Mouse (Mus musculus) CH12.LX (cell line): ENCODE measurements around the gene Ano8. TPM values are rescaled to one million over a fixed set of nuclear protein-coding genes. Genes with fewer than 3 reads are reported as not detected.

Source experiments
- DNase-seq: peaks from one replicate; pipeline ENCODE4 v3.0.0-alpha.2; 2013; ENCODE audit errors: extremely low read depth
- H3K27ac ChIP-seq: 2 replicates; pipeline ENCODE4 v1.5.1; 2012; ENCODE audit warnings: low read depth, mild to moderate bottlenecking, control low read depth, moderate library complexity; ENCODE audit not compliant: insufficient read depth
- H3K27me3 ChIP-seq: replicated peaks from 2 replicates; pipeline ENCODE3; 2012; ENCODE audit warnings: inconsistent platforms
- H3K36me3 ChIP-seq, 2 experiments: replicated peaks in 1 of 2; 2 replicates each; pipeline versions ENCODE3 to v1.6.1; 2012; ENCODE audit warnings: inconsistent platforms in 1 of 2, low read length in 1 of 2, mild to moderate bottlenecking in 1 of 2, mixed read lengths in 1 of 2, moderate library complexity in 1 of 2; ENCODE audit not compliant: control insufficient read depth in 1 of 2, insufficient read depth in 1 of 2
- H3K4me1 ChIP-seq, 2 experiments: 2 replicates each; pipeline ENCODE4 v1.6.1; 2012; ENCODE audit warnings: inconsistent platforms in 1 of 2, moderate library complexity in 1 of 2; ENCODE audit not compliant: insufficient read depth in 2 of 2, control insufficient read depth in 1 of 2
- H3K4me2 ChIP-seq: 2 replicates; pipeline ENCODE4 v1.6.1; 2012; ENCODE audit warnings: low read depth, mild to moderate bottlenecking, control low read depth; ENCODE audit not compliant: poor library complexity, insufficient read depth, severe bottlenecking
- H3K4me3 ChIP-seq, 3 experiments: fragments of 150-350 bp in 1 of 3; sonication (generic) in 1 of 3; replicated peaks in 1 of 3; 2 replicates each; pipeline versions ENCODE3 to v1.5.1; 2011 to 2012; ENCODE audit warnings: low read depth in 2 of 3, low read length in 2 of 3, mild to moderate bottlenecking in 2 of 3, moderate library complexity in 2 of 3, control low read depth in 1 of 3, improper control_type of control experiment in 1 of 3, inconsistent platforms in 1 of 3, mixed read lengths in 1 of 3; ENCODE audit not compliant: poor library complexity in 1 of 3
- H3K79me2 ChIP-seq: replicated peaks from 2 replicates; pipeline ENCODE4 v1.6.1; 2012; ENCODE audit warnings: mild to moderate bottlenecking, moderate library complexity; ENCODE audit not compliant: control insufficient read depth, poor library complexity, insufficient read depth, severe bottlenecking; ENCODE audit errors: extremely low read depth
- H3K9ac ChIP-seq: 2 replicates; pipeline ENCODE4 v1.6.1; 2012; ENCODE audit warnings: low read depth, mild to moderate bottlenecking, control low read depth, moderate library complexity; ENCODE audit not compliant: insufficient read depth
- H3K9me3 ChIP-seq: replicated peaks from 2 replicates; pipeline ENCODE3; 2012; ENCODE audit warnings: low read length, inconsistent platforms, mixed read lengths
- CHD2 ChIP-seq: IDR thresholded peaks from 2 replicates; pipeline ENCODE4 v1.6.1; 2011; ENCODE audit warnings: low read length, improper control_type of control experiment
- ELF1 ChIP-seq: IDR thresholded peaks from 2 replicates; pipeline ENCODE4 v1.6.1; 2014; ENCODE audit warnings: low read depth, mild to moderate bottlenecking, inconsistent platforms, low read length, improper control_type of control experiment
- HCFC1 ChIP-seq: IDR thresholded peaks from 2 replicates; pipeline ENCODE4 v1.6.1; 2012; ENCODE audit warnings: low read depth, mild to moderate bottlenecking, inconsistent platforms, low read length, improper control_type of control experiment
- JUN ChIP-seq: IDR thresholded peaks from 2 replicates; pipeline ENCODE4 v1.6.1; 2011; ENCODE audit warnings: low read depth, mild to moderate bottlenecking, low read length, improper control_type of control experiment, moderate library complexity; ENCODE audit not compliant: insufficient read depth
- JUND ChIP-seq: conservative IDR thresholded peaks from 2 replicates; pipeline ENCODE4 v1.6.1; 2011; ENCODE audit warnings: low read depth, low read length, improper control_type of control experiment
- MAFK ChIP-seq: IDR thresholded peaks from 2 replicates; pipeline ENCODE4 v1.6.1; 2011; ENCODE audit warnings: low read length, improper control_type of control experiment; ENCODE audit not compliant: insufficient replicate concordance
- MAX ChIP-seq: IDR thresholded peaks from 2 replicates; pipeline ENCODE4 v1.6.1; 2011; ENCODE audit warnings: low read length, improper control_type of control experiment
- MAZ ChIP-seq: IDR thresholded peaks from 2 replicates; pipeline ENCODE4 v1.6.1; 2012; ENCODE audit warnings: low read depth, mild to moderate bottlenecking, inconsistent platforms, low read length, improper control_type of control experiment, moderate library complexity
- MEF2A ChIP-seq: IDR thresholded peaks from 2 replicates; pipeline ENCODE4 v1.6.1; 2014; ENCODE audit warnings: low read depth, mild to moderate bottlenecking, inconsistent platforms, low read length, improper control_type of control experiment, borderline replicate concordance
- MXI1 ChIP-seq: IDR thresholded peaks from 2 replicates; pipeline ENCODE4 v1.6.1; 2011; ENCODE audit warnings: mild to moderate bottlenecking, low read depth, low read length, improper control_type of control experiment
- MYC ChIP-seq: IDR thresholded peaks from 2 replicates; pipeline ENCODE4 v1.6.1; 2011; ENCODE audit warnings: low read depth, mild to moderate bottlenecking, improper control_type of control experiment, low read length
- NELFE ChIP-seq: IDR thresholded peaks from 2 replicates; pipeline ENCODE4 v1.6.1; 2011; ENCODE audit warnings: low read depth, low read length, improper control_type of control experiment
- POLR2A ChIP-seq: IDR thresholded peaks from 2 replicates; pipeline ENCODE4 v1.6.1; 2011; ENCODE audit warnings: low read depth, mild to moderate bottlenecking, improper control_type of control experiment, low read length
- RAD21 ChIP-seq: IDR thresholded peaks from 2 replicates; pipeline ENCODE4 v1.6.1; 2011; ENCODE audit warnings: low read depth, mild to moderate bottlenecking, low read length, improper control_type of control experiment, moderate library complexity
- SMC3 ChIP-seq: IDR thresholded peaks from 2 replicates; pipeline ENCODE4 v1.6.1; 2011; ENCODE audit warnings: low read depth, low read length, improper control_type of control experiment
- TCF12 ChIP-seq: IDR thresholded peaks from 2 replicates; pipeline ENCODE4 v1.6.1; 2014; ENCODE audit warnings: low read depth, mild to moderate bottlenecking, inconsistent platforms, low read length, improper control_type of control experiment
- USF2 ChIP-seq: conservative IDR thresholded peaks from 2 replicates; pipeline ENCODE4 v1.6.1; 2011; ENCODE audit warnings: low read depth, low read length, improper control_type of control experiment
- ZKSCAN1 ChIP-seq: IDR thresholded peaks from 2 replicates; pipeline ENCODE4 v1.6.1; 2012; ENCODE audit warnings: low read depth, inconsistent platforms, low read length, improper control_type of control experiment, borderline replicate concordance
- dilution Hi-C: fragments of 300-500 bp; cut with MboI; formaldehyde crosslinking; loops from 2 replicates; pipeline ENCODE4 v1.14.3; 2020; ENCODE audit warnings: low sequenced_read_pairs; ENCODE audit not compliant: extremely low pct_unique_long_range_greater_than_20kb, extremely low pct_ligation_motif_present
- in situ Hi-C: fragments of 300-500 bp; cut with MboI; formaldehyde crosslinking; loops from 3 replicates; pipeline ENCODE4 v1.14.3; 2019; ENCODE audit warnings: low sequenced_read_pairs, low pct_ligation_motif_present, low pct_unique_long_range_greater_than_20kb, mixed read lengths
- polyA plus RNA-seq: library from polyadenylated mRNA; unstranded; fragments of >175 nt; gene quantifications from 2 replicates; pipeline ENCODE4 v1.2.1, GENCODE M21; 2012; ENCODE audit warnings: low read depth; ENCODE audit not compliant: insufficient read length
- total RNA-seq, 2 experiments: library from RNA; depleted of rRNA; stranded (reverse); fragments of 300-350 nt in 1 of 2; fragments of >200 nt in 1 of 2; gene quantifications; 2 replicates each; pipeline ENCODE4 v1.2.3; 2012 to 2014

Ano8 gene
- total and polyA plus RNA-seq, 3 experiments = 1.8 to 6.7 (median 1.9) TPM

- dilution Hi-C loops = no loop called here
- Histone ChIP-seq H3K4me1 (peaks cover 12 to 26% of the 10 kb centered on the region in 2 experiments), H3K79me2 (no peaks in the 10 kb centered on the region)
- no peak for TF ChIP-seq NELFE
- TF ChIP-seq SMC3 = no peak
- no peak for TF ChIP-seq RAD21
- TF ChIP-seq JUND = no peak
- TF ChIP-seq MEF2A = no peak
- no peak for TF ChIP-seq JUN
- no peak for TF ChIP-seq HCFC1
- TF ChIP-seq MYC = no peak
- TF ChIP-seq, all 38 proteins: peak for 0
- DNase-seq = no peak
- Histone ChIP-seq H3K4me3 (peak overlapping the region in 1 of 3 experiments; percentile 10), H3K27me3 (no peaks in the 10 kb centered on the region), H3K4me2 (no peak overlapping the region; the same call in 1 of the 2 replicates), H3K9ac (no peak overlapping the region), H3K9me3 (peaks cover 16% of the 10 kb centered on the region), H3K36me3 (peaks cover 0 to 1% of the 10 kb centered on the region in 2 experiments), H3K27ac (peak overlapping the region; percentile 62; the same call in 1 of the 2 replicates)
- in situ Hi-C loops = no loop called here
Observed at GRCm38 (mm10) chr8:71451777-71452176, 34.0 kb downstream of the Ano8 start.

DNA sequence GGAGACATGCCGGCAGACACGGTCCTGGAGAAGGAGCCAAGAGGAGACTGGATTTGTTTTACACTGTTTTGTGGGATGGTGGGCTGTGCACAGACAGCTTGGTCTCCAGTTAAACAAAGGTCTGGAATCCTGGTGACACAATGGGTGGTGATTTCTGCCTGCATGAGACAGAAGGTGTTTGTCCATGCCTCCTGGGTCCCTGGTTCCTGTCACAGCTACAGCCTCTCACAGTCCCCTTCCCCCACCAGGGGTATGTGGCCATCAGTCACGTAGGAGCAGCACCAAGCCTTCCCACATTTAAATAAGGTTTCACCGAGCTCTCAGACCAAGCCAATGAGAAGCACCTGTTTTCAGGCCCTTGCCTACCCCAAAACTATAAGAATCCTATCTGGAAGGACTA, 34.4 kb downstream of the Ano8 start:
- Histone ChIP-seq H3K4me1 (peaks cover 12 to 25% of the 10 kb centered on the region in 2 experiments), H3K27ac (no peak overlapping the region), H3K79me2 (no peaks in the 10 kb centered on the region), H3K9me3 (peaks cover 18% of the 10 kb centered on the region), H3K4me2 (no peak overlapping the region), H3K4me3 (no peak overlapping the region), H3K27me3 (no peaks in the 10 kb centered on the region), H3K36me3 (no peaks in the 10 kb centered on the region), H3K9ac (no peak overlapping the region)
- in situ Hi-C loops (no loop called here), dilution Hi-C loops (no loop called here)
- no peak for DNase-seq
- TF ChIP-seq ZKSCAN1 (no peak), CHD2 (peak; percentile 33; the same call in 1 of the 2 replicates), ELF1 (no peak), MXI1 (no peak), MYC (no peak), MAFK (no peak), POLR2A (no peak)

DNA sequence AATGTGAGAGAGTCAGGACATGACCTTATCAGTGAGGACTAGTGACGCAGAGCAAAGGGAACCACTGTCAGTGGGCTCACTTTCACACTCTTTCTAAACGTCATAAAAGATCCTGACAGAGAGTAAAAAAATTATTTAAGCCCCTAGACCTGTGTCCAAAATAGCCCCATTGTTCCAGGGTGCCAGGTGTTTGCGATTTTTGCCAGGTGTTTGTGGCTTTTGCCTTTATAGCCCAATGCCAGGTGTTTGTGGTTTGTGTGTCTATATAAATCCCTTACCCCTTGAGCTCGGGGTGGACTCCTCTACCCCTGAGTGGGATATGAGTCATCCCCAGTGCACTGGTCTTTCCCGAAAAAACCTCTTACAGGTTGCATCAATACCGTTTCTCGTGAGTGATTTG, 40.7 kb downstream of the Ano8 start:
- TF ChIP-seq TCF12 (0 out of 2 replicates have a peak, but pooled peaks have one; percentile 19), USF2 (no peak), MAX (no peak), MAZ (no peak)
- Histone ChIP-seq H3K27me3 (no peaks in the 10 kb centered on the region), H3K79me2 (no peaks in the 10 kb centered on the region), H3K9me3 (peaks cover 24% of the 10 kb centered on the region), H3K4me3 (no peak overlapping the region), H3K27ac (no peak overlapping the region), H3K4me2 (no peak overlapping the region), H3K9ac (no peak overlapping the region), H3K36me3 (no peaks in the 10 kb centered on the region), H3K4me1 (peaks cover 0 to 3% of the 10 kb centered on the region in 2 experiments; a peak in 1 of 4 replicates)
- dilution Hi-C loops = no loop called here
- in situ Hi-C loops = loop anchor here (10.0 kb wide), 1 partner anchor 60 kb away; no protein-coding TSS in a partner anchor
- DNase-seq = no peak
